Mouse (Mus musculus): ENCODE results near the gene Srp14.

Srp14 gene

DNA sequence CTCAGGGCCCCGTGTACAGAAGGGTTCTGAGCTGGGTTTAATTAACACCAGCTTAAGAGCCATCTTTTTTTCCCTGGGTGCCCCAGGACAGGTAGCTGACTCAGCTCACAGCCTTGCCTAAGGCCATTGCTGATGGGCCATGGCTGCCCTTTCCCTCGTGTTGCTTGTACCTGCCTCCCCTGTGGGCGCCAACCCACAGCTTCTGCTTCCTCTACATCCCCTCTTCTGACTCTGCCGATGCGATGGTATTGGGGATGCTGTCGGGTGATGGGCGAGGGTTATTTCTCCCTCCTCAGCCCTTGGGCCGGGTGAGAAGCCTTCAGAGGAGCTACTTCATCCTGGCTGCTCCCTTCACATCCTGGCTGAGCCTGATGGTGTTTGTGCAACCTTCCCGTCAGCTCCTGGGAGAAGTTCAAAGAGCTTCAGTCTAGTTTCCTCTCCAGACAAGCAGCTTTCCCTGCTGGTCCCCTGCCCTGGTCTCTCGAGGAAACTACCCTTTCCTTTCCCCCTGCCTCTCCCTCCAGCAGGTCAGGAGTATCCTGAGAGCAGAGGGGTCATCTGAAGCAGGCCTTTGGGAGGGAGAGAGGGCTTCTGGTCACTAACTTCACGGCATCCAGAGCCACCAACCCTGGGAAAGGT lies 32.4 kb upstream of the Srp14 start:
- H3K4me1 ChIP-seq (replicated peaks; ENCODE audit: low read depth, low read length): peaks cover 39% of the 10 kb centered on the region
- no peaks in the 10 kb centered on the region for H3K9me3 ChIP-seq (ENCODE audit: low read length)
- H3K36me3 ChIP-seq (ENCODE audit: insufficient read depth, low read length): no peaks in the 10 kb centered on the region
- TF ChIP-seq POU5F1 (IDR thresholded peaks at IDR 0.05; ENCODE audit: borderline replicate concordance, low read length) (no peak), CTCF (conservative IDR thresholded peaks at IDR 0.05; ENCODE audit: low read length) (no peak), NANOG (IDR thresholded peaks at IDR 0.05; ENCODE audit: borderline replicate concordance, low read length) (no peak)
- peak overlapping the region; percentile 20; the same call in 1 of the 2 replicates for H3K4me3 ChIP-seq (replicated peaks; ENCODE audit: low read length)
- H3K27me3 ChIP-seq (ENCODE audit: insufficient read depth, low read length): peaks cover 51% of the 10 kb centered on the region

GRCm38 (mm10) chr2:118510447-118511310 lies 31.2 kb upstream of the Srp14 start:
- Histone ChIP-seq H3K4me1 (replicated peaks; ENCODE audit: low read depth, low read length) (peaks cover 39% of the 10 kb centered on the region), H3K4me3 (replicated peaks; ENCODE audit: low read length) (peak overlapping the region; percentile 66), H3K36me3 (ENCODE audit: insufficient read depth, low read length) (no peaks in the 10 kb centered on the region), H3K27me3 (ENCODE audit: insufficient read depth, low read length) (peaks cover 48% of the 10 kb centered on the region), H3K9me3 (ENCODE audit: low read length) (no peaks in the 10 kb centered on the region)
- TF ChIP-seq POU5F1 (IDR thresholded peaks at IDR 0.05; ENCODE audit: borderline replicate concordance, low read length): no peak
- TF ChIP-seq CTCF (conservative IDR thresholded peaks at IDR 0.05; ENCODE audit: low read length): no peak
- TF ChIP-seq NANOG (IDR thresholded peaks at IDR 0.05; ENCODE audit: borderline replicate concordance, low read length): no peak

DNA sequence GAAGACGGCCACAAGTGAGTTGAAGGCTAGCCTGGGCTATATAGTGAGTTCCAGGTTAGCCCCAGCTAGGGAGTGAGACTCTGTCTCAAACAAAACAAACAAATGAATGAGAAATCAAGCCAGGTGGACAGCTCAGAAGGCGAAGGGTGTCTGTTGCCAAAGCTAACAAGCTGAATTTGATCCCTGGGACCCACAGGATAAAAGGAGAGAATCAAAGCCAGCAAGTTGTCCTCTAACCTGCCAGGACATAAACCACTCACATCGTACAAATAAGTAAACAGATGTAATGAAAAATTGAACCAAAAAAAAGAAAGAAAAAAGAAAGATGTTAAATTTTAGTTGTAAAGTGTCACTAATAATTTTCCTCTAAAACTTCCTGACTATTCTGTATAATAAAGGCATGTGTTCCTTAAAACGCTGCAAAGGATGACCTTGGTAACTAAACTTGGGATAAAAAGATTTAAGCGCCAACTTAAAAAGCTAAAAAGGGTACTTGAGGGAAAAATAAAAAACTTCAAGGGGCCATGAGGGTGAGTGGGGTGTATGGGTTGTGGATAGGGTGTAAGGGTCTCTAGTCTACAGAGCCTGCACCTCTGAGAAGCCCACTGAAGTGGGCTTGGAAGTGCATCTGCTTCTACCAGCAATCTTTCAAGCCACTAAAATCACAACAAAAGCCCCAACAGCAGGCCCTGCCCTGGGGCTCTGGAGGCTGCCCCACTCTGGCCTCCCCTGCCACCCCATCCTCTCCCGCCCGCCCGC lies 30.4 kb upstream of the Srp14 start:
- no peak for TF ChIP-seq POU5F1 (IDR thresholded peaks at IDR 0.05; ENCODE audit: borderline replicate concordance, low read length)
- TF ChIP-seq NANOG (IDR thresholded peaks at IDR 0.05; ENCODE audit: borderline replicate concordance, low read length): no peak
- no peak for TF ChIP-seq CTCF (conservative IDR thresholded peaks at IDR 0.05; ENCODE audit: low read length)

DNA sequence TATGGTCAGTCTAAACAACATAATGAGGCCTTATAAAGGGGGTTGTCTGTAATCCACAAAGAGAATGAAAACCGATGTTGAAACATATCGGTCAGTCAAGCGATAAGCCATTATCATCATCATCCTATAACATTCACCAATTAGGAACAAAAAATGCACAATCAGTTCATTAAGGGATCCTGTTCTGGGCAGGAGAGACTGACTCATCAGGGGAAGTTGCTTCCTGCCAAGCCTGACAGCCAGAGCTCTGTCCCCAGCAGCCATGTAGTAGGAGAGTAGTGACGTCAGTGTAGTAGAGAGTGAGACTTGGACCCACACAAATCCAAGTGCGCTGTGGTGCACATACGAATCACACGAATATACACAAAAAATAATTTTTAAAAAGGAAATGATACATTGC lies 27.6 kb upstream of the Srp14 start:
- H3K27me3 ChIP-seq (ENCODE audit: insufficient read depth, low read length): peaks cover 25% of the 10 kb centered on the region
- TF ChIP-seq POU5F1 (IDR thresholded peaks at IDR 0.05; ENCODE audit: borderline replicate concordance, low read length) (no peak), CTCF (conservative IDR thresholded peaks at IDR 0.05; ENCODE audit: low read length) (no peak), NANOG (IDR thresholded peaks at IDR 0.05; ENCODE audit: borderline replicate concordance, low read length) (no peak)
- H3K36me3 ChIP-seq (ENCODE audit: insufficient read depth, low read length): no peaks in the 10 kb centered on the region
- no peak overlapping the region for H3K4me3 ChIP-seq (replicated peaks; ENCODE audit: low read length)
- peaks cover 23% of the 10 kb centered on the region for H3K4me1 ChIP-seq (replicated peaks; ENCODE audit: low read depth, low read length)
- H3K9me3 ChIP-seq (ENCODE audit: low read length): no peaks in the 10 kb centered on the region

More for the DNA sequence above, 30.4 kb upstream of the Srp14 start:
- Histone ChIP-seq H3K36me3 (ENCODE audit: insufficient read depth, low read length) (no peaks in the 10 kb centered on the region), H3K4me1 (replicated peaks; ENCODE audit: low read depth, low read length) (peaks cover 39% of the 10 kb centered on the region), H3K9me3 (ENCODE audit: low read length) (no peaks in the 10 kb centered on the region), H3K27me3 (ENCODE audit: insufficient read depth, low read length) (peaks cover 42% of the 10 kb centered on the region), H3K4me3 (replicated peaks; ENCODE audit: low read length) (peak overlapping the region; percentile 66)

DNA sequence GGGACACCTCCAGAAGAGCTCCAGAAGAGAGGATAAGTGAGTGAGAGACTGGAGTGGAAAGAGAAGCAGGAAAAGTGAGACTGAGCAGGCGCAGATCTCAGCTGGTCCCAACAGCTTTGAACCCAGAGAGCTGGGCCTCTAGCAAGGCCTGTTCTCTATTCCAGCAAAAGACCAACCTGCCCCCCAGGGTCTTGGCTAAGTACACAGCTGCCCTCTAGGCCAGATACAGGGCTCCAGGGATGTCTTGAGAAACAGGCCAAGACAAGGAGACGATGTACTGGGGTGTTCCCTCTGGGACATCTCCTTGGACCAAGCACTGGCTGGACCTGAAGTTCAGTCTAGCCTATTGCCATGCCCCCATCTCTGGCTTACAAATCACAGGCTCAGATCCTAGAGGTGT lies 20.7 kb upstream of the Srp14 start:
- H3K4me1 ChIP-seq (replicated peaks; ENCODE audit: low read depth, low read length): peaks cover 16% of the 10 kb centered on the region
- TF ChIP-seq CTCF (conservative IDR thresholded peaks at IDR 0.05; ENCODE audit: low read length) (no peak), POU5F1 (IDR thresholded peaks at IDR 0.05; ENCODE audit: borderline replicate concordance, low read length) (no peak), NANOG (IDR thresholded peaks at IDR 0.05; ENCODE audit: borderline replicate concordance, low read length) (no peak)
- H3K9me3 ChIP-seq (ENCODE audit: low read length): no peaks in the 10 kb centered on the region
- peaks cover 14% of the 10 kb centered on the region; the same call in 1 of the 2 replicates for H3K27me3 ChIP-seq (ENCODE audit: insufficient read depth, low read length)
- no peak overlapping the region for H3K4me3 ChIP-seq (replicated peaks; ENCODE audit: low read length)
- H3K36me3 ChIP-seq (ENCODE audit: insufficient read depth, low read length): no peaks in the 10 kb centered on the region

GRCm38 (mm10) chr2:118499135-118499961 lies 19.8 kb upstream of the Srp14 start:
- H3K27me3 ChIP-seq (ENCODE audit: insufficient read depth, low read length): peaks cover 14% of the 10 kb centered on the region; the same call in 1 of the 2 replicates
- no peaks in the 10 kb centered on the region for H3K36me3 ChIP-seq (ENCODE audit: insufficient read depth, low read length)
- no peak for TF ChIP-seq NANOG (IDR thresholded peaks at IDR 0.05; ENCODE audit: borderline replicate concordance, low read length)
- TF ChIP-seq CTCF (conservative IDR thresholded peaks at IDR 0.05; ENCODE audit: low read length): no peak
- TF ChIP-seq POU5F1 (IDR thresholded peaks at IDR 0.05; ENCODE audit: borderline replicate concordance, low read length): no peak

DNA sequence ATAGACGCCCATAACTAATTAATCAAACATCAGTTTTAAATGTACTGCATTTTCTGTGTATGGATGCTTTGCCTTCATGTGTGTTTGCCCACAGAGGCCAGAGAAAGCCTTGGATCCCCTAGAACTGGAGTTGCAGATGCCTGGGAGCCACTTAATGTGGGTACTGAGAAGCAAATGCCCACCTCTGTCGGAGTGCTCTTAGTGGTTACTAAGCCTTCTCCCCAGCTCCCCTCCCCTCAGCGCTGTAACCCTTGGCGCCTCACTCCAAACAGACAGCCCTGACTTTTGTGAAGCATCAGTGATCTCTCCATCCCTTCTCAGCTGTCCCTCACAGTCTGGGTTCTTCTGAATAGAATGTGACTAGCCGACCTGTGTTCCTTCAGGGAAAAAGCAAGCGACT lies 19.0 kb upstream of the Srp14 start:
- TF ChIP-seq CTCF (conservative IDR thresholded peaks at IDR 0.05; ENCODE audit: low read length) (no peak), NANOG (IDR thresholded peaks at IDR 0.05; ENCODE audit: borderline replicate concordance, low read length) (no peak), POU5F1 (IDR thresholded peaks at IDR 0.05; ENCODE audit: borderline replicate concordance, low read length) (no peak)
- peaks cover 14% of the 10 kb centered on the region; the same call in 1 of the 2 replicates for H3K27me3 ChIP-seq (ENCODE audit: insufficient read depth, low read length)

More at GRCm38 (mm10) chr2:118499135-118499961, 19.8 kb upstream of the Srp14 start:
- H3K4me3 ChIP-seq (replicated peaks; ENCODE audit: low read length): no peak overlapping the region; the same call in 1 of the 2 replicates
- peaks cover 23% of the 10 kb centered on the region for H3K4me1 ChIP-seq (replicated peaks; ENCODE audit: low read depth, low read length)
- H3K9me3 ChIP-seq (ENCODE audit: low read length): no peaks in the 10 kb centered on the region

More for the DNA sequence above, 19.0 kb upstream of the Srp14 start:
- Histone ChIP-seq H3K4me3 (replicated peaks; ENCODE audit: low read length) (no peak overlapping the region), H3K36me3 (ENCODE audit: insufficient read depth, low read length) (no peaks in the 10 kb centered on the region), H3K9me3 (ENCODE audit: low read length) (no peaks in the 10 kb centered on the region), H3K4me1 (replicated peaks; ENCODE audit: low read depth, low read length) (peaks cover 23% of the 10 kb centered on the region)

Data from E14TG2a.4 (cell line).